Mouse (Mus musculus) Patski (cell line): Measurements from ENCODE around the gene Nat8f1. TPM values are rescaled to one million over a fixed set of nuclear protein-coding genes. Genes with fewer than 3 reads are reported as not detected.
"Not testable (repeated sequence)": the region's sequence is repeated elsewhere in the genome, so short reads cannot be mapped to it uniquely, and the experiment has no call there.

Experiments
- ATAC-seq: fragments of 100-300 bp; one replicate; pipeline ENCODE4 v1.8.0; 2021
- CTCF ChIA-PET: fragments of 350-600 bp; sonication (Branson Sonifier 250); formaldehyde crosslinking; loops from one replicate; lab custom pipeline; 2022; ENCODE audit warnings: inconsistent platforms; lab: Charles Lee
- POLR2A ChIA-PET: fragments of 350-600 bp; sonication (Branson Sonifier 250); formaldehyde crosslinking; loops from one replicate; lab custom pipeline; 2022; ENCODE audit warnings: antibody characterized with exemption, inconsistent platforms; lab: Charles Lee
- DNase-seq: peaks from one replicate; pipeline ENCODE4 v3.0.0-alpha.2; 2011; ENCODE audit warnings: low read depth, low spot score
- H3K27me3 ChIP-seq: fragments of 371-371 bp; one replicate; pipeline ENCODE4 v1.5.1; 2021
- CTCF ChIP-seq: fragments of 100-300 bp; IDR thresholded peaks from one replicate; pipeline ENCODE4 v1.5.1; 2021
- in situ Hi-C: fragments of 300-500 bp; cut with MboI; formaldehyde crosslinking; loops from 3 replicates; pipeline ENCODE4 v1.11.1; 2018; ENCODE audit warnings: low pct_unique_long_range_greater_than_20kb, mixed read lengths
- polyA plus RNA-seq: library from polyadenylated mRNA; unstranded; gene quantifications from one replicate; pipeline ENCODE4 v1.2.3, GENCODE M21; 2021

Gene Nat8f1
- polyA plus RNA-seq, 1 experiment from 2014 or later: 8.3 TPM

- ChIA-PET CTCF (interaction anchor here (1.6 kb wide), 1 partner anchor 28 kb away, joined by 3 read pairs; no protein-coding TSS in a partner anchor), POLR2A (no interaction called here)
- no peaks in the 10 kb centered on the region for H3K27me3 ChIP-seq
- in situ Hi-C loops: no loop called here
- ATAC-seq (no peak), DNase-seq (no peak)
- no peak for TF ChIP-seq CTCF
These were observed 7.1 kb downstream of the Nat8f1 start for GRCm38 (mm10) chr6:85908341-85908740.

- in situ Hi-C loops: not testable (repeated sequence)
These were observed 8.6 kb downstream of the Nat8f1 start for GRCm38 (mm10) chr6:85906911-85907351.

GRCm38 (mm10) chr6:85904642-85905061, 10.8 kb downstream of the Nat8f1 start, which contains the start of gene Nat8f4:
Gene Nat8f4 (minus strand): TSS chr6:85904884.
- H3K27me3 ChIP-seq, ATAC-seq, POLR2A ChIA-PET, CTCF ChIA-PET, DNase-seq, in situ Hi-C loops: not testable (repeated sequence)
- TF ChIP-seq CTCF: peak; percentile 82

More at GRCm38 (mm10) chr6:85906911-85907351, 8.6 kb downstream of the Nat8f1 start:
- peak; percentile 38 for ATAC-seq
- H3K27me3 ChIP-seq, DNase-seq, POLR2A ChIA-PET: not testable (repeated sequence)
- CTCF ChIA-PET: interaction anchor here (1.7 kb wide), 1 partner anchor 17 kb away, joined by 3 read pairs; no protein-coding TSS in a partner anchor

- CTCF ChIA-PET: no interaction called here
- POLR2A ChIA-PET: no interaction called here
- in situ Hi-C loops: no loop called here
- DNase-seq (no peak), ATAC-seq (no peak)
- TF ChIP-seq CTCF: no peak
- no peaks in the 10 kb centered on the region for H3K27me3 ChIP-seq
These were observed 13.2 kb downstream of the Nat8f1 start for GRCm38 (mm10) chr6:85902303-85902702.

GRCm38 (mm10) chr6:85898596-85899475, 16.7 kb downstream of the Nat8f1 start:
- ATAC-seq, CTCF ChIA-PET, in situ Hi-C loops, POLR2A ChIA-PET, DNase-seq, H3K27me3 ChIP-seq: not testable (repeated sequence)

GRCm38 (mm10) chr6:85895061-85895648, 20.3 kb downstream of the Nat8f1 start:
- POLR2A ChIA-PET, in situ Hi-C loops, ATAC-seq, H3K27me3 ChIP-seq, DNase-seq: not testable (repeated sequence)
- TF ChIP-seq CTCF: peak; percentile 50
- CTCF ChIA-PET: interaction anchor here (1.3 kb wide), 1 partner anchor 10 kb away, joined by 3 read pairs; no protein-coding TSS in a partner anchor

GRCm38 (mm10) chr6:85888961-85889360, 26.5 kb downstream of the Nat8f1 start:
- POLR2A ChIA-PET: no interaction called here
- TF ChIP-seq CTCF: no peak
- peaks cover 32% of the 10 kb centered on the region for H3K27me3 ChIP-seq
- DNase-seq (no peak), ATAC-seq (no peak)
- in situ Hi-C loops: no loop called here
- CTCF ChIA-PET: no interaction called here

GRCm38 (mm10) chr6:85884311-85884710, 31.2 kb downstream of the Nat8f1 start:
- ChIA-PET POLR2A (no interaction called here), CTCF (no interaction called here)
- no peak for TF ChIP-seq CTCF
- in situ Hi-C loops: no loop called here
- ATAC-seq (no peak), DNase-seq (no peak)
- peaks cover 32% of the 10 kb centered on the region for H3K27me3 ChIP-seq

GRCm38 (mm10) chr6:85883246-85883645, 32.2 kb downstream of the Nat8f1 start:
- ATAC-seq, in situ Hi-C loops, POLR2A ChIA-PET, CTCF ChIA-PET, DNase-seq: not testable (repeated sequence)
- H3K27me3 ChIP-seq: peaks cover 28% of the 10 kb centered on the region

- DNase-seq, ATAC-seq, in situ Hi-C loops, CTCF ChIA-PET, POLR2A ChIA-PET: not testable (repeated sequence)
- H3K27me3 ChIP-seq: peaks cover 15% of the 10 kb centered on the region
These were observed 46.5 kb downstream of the Nat8f1 start, which contains the start of gene Nat8f2 for GRCm38 (mm10) chr6:85869006-85869405. Gene Nat8f2 (minus strand): TSS chr6:85869158.
